Mouse (Mus musculus) large intestine, adult 2 months (tissue): ENCODE results near the gene A030005L19Rik. TPM values are rescaled to one million over a fixed set of nuclear protein-coding genes. Genes with fewer than 3 reads are reported as not detected.

ENCODE experiments used
- polyA plus RNA-seq: library from polyadenylated mRNA; depleted of rRNA; stranded (reverse); fragments of >200 nt; gene quantifications from 2 replicates; pipeline ENCODE4 v1.2.3, GENCODE M21; 2012; rRNA removed

Gene A030005L19Rik
- polyA plus RNA-seq, 1 experiment, result 0.74 TPM

Other genes with a start within 250 kb of the A030005L19Rik start
- 30.8 and 40.5 TPM in 2 replicates for gene Mff, start 188.4 kb upstream of the A030005L19Rik start, polyA plus RNA-seq
- gene Tm4sf20, start 144.9 kb upstream of the A030005L19Rik start, polyA plus RNA-seq, result 281 and 316 TPM in 2 replicates
- not detected in 2 replicates for gene Gm47791, start 142.1 kb upstream of the A030005L19Rik start, polyA plus RNA-seq
- 35.2 and 46.2 TPM in 2 replicates for gene Agfg1, start 73.8 kb upstream of the A030005L19Rik start, polyA plus RNA-seq
- not detected in 2 replicates for gene A030014E15Rik, start 11.6 kb downstream of the A030005L19Rik start, polyA plus RNA-seq
- gene Gm6217, start 18.1 kb downstream of the A030005L19Rik start, polyA plus RNA-seq, result not detected in 2 replicates
- gene A030003K21Rik, start 30.1 kb downstream of the A030005L19Rik start, polyA plus RNA-seq, result not detected in 2 replicates
- gene Gm7544, start 42.7 kb downstream of the A030005L19Rik start, polyA plus RNA-seq, result not detected in 2 replicates
- gene Gm47955, start 47.0 kb downstream of the A030005L19Rik start, polyA plus RNA-seq, result not detected in 2 replicates
- gene Gm47959, start 87.2 kb downstream of the A030005L19Rik start, polyA plus RNA-seq, result not detected in 2 replicates
- 0.12 and 0.60 TPM in 2 replicates for gene Slc19a3, start 125.1 kb downstream of the A030005L19Rik start, polyA plus RNA-seq
- not detected in 2 replicates for gene Krtap28-10, start 129.2 kb downstream of the A030005L19Rik start, polyA plus RNA-seq
- not detected in 2 replicates for gene Gm47969, start 131.6 kb downstream of the A030005L19Rik start, polyA plus RNA-seq
- gene A030005K14Rik, start 146.1 kb downstream of the A030005L19Rik start, polyA plus RNA-seq, result not detected in 2 replicates
- gene Krtap28-13, start 147.6 kb downstream of the A030005L19Rik start, polyA plus RNA-seq, result not detected in 2 replicates
- 3.6 and 6.0 TPM in 2 replicates for gene Ccl20, start 203.4 kb downstream of the A030005L19Rik start, polyA plus RNA-seq
- gene Daw1, start 246.4 kb downstream of the A030005L19Rik start, polyA plus RNA-seq, result not detected in 2 replicates